Mouse (Mus musculus): ENCODE measurements around the gene Jsrp1. TPM values are rescaled to one million over a fixed set of nuclear protein-coding genes. Genes with fewer than 3 reads are reported as not detected.
"Not testable (repeated sequence)": the region's sequence is repeated elsewhere in the genome, so short reads cannot be mapped to it uniquely, and the experiment has no call there.

The Jsrp1 gene
- total RNA-seq, 2 experiments from 2014 or later = not detected

DNA sequence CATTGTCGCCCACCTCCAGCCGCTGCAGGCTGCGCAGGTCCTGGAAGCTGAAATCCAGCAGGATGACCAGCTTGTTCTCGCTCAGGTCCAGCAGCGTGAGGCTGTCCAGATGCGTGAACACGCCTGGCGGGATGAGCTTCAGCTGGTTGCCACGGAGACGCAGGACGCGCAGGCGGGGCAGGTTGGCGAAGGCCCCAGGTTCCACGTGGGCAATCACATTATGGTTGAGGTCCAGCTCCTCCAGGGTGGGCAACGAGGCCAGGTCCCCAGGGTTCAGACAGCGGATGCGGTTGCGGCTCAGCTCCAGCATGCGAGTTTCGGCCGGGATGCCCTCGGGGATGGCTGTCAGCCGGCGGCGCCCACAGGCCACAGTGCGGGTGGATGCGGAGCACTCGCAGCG lies 22.3 kb upstream of the Jsrp1 start:
- no peak for ATAC-seq (replicated peaks; ENCODE audit: poor library complexity)

DNA sequence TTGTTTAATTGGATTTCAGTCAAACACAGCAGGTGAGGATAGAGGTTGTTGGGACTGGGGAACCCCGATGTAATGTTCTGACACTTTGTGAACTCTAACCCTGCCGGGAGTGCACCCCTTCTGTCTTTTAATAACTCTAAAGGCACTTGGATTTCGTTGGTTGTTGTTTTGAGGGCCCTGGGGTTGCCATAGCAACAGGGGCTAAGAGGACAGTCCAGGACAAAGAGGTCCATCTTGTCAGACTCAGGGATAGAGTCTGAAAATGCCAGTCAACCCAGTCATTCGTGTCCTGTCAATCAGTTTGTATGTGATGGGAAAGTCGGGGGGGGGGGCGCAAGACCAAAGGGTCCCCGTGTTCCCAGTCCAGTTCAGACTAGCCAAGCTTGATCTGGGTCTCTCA lies 19.5 kb upstream of the Jsrp1 start:
- no peak for ATAC-seq (replicated peaks; ENCODE audit: poor library complexity)

DNA sequence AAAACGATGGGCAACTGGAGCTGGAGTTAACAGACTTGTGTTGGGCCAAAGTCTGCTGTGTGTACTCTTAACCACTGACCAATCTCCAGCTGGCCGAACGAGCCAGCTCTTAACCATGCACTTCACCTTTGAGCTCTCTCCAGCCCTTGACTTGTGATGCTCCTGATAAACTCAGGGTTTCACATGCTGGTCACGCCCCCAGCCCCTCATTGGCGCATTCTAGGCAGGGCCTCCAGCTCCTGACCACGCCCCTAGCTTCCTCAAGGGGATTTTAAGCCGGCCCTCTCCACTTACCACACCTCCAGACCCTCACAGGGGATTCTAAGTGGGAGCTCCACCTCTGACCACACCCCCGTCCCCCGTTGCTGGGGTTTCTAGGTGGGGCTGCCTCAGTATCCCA lies 17.8 kb upstream of the Jsrp1 start:
- peak; percentile 33 for ATAC-seq (replicated peaks; ENCODE audit: poor library complexity)

DNA sequence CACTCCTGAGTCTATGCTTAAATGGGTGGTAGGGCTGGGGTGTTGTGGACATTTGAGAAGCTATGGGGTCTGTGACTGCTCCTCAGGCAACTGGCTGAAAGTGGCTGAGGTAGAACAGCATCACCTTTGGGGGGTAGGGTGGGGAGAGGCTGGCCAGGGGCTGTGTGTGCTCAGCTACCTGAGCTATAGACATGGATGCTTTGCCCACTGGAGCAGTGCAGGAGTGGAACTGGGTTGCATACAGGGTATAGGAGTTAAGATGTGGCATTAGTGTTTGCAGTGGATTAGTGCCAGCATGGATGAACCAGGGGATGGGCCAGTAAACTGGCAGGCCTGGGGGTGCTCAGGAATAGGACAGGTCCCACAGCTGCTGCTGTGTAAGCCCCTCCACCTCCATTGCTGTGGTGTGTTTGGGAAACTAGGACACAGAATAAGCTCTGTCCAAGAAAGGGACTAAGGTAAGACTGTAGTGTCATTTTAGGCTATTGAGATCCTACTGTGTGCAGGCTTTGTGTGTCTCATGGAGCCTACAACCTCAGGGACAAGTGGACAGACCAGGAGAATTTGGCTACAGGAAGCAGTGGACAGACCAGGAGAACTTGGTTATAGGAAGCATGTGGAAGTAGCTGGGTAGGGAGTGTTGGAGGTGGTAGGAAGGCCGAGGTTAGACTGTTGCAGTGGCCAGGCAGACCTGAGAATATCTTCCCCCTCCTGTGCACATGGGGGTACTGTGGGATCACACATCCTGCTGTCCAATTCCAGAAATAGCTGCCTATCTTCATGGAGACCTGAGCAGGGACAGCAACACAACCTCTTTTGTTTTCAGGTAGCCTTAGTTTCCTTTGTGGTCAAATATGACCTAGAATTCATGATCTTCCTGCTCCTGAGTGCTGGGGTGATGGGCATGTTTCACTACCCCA lies 16.3 kb upstream of the Jsrp1 start:
- no peak for ATAC-seq (replicated peaks; ENCODE audit: poor library complexity)

DNA sequence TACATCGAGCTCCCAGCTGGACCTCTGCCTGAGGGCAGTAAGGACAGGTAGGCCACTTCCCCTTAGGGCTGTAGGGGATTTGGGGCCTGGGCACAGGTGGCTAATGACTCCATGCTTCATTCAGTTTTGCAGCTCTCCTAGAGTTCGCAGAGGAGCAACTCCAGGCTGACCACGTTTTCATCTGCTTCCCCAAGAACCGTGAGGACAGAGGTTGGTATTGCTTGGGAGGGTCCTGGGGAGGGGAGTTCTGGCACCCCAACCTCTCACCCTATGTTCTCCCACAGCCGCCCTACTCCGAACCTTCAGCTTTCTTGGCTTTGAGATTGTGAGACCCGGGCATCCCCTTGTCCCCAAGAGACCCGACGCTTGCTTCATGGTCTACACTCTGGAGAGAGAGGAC lies 15.3 kb upstream of the Jsrp1 start:
- not testable (repeated sequence) for ATAC-seq (replicated peaks; ENCODE audit: poor library complexity)

DNA sequence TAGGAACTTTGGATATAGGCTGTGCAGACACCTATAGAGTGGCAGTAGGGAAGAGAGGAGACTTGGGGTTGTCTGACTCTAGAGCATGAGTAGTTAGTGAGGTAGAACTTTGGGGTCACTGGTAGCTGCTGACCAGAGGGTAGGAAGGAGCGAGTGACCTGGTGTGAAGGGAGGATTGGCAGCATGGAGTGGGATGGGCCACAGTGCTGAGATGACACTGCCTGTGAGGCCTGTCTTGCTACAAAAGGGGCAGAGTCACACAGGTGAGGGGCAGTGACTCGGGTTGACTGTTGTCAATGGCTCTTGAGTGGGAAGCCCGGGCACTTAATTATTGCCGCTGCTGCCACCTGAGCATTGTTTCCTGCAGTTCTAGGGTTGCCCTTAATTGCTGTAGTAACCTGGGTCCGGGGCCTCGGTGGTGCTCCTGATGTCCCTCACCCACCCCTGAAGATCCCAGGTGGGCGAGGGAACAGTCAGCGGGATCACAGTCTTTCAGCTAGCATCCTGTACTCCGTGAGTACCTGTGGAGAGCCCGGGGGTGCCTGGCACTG lies 14.6 kb upstream of the Jsrp1 start:
- ATAC-seq (replicated peaks; ENCODE audit: poor library complexity) = no peak

DNA sequence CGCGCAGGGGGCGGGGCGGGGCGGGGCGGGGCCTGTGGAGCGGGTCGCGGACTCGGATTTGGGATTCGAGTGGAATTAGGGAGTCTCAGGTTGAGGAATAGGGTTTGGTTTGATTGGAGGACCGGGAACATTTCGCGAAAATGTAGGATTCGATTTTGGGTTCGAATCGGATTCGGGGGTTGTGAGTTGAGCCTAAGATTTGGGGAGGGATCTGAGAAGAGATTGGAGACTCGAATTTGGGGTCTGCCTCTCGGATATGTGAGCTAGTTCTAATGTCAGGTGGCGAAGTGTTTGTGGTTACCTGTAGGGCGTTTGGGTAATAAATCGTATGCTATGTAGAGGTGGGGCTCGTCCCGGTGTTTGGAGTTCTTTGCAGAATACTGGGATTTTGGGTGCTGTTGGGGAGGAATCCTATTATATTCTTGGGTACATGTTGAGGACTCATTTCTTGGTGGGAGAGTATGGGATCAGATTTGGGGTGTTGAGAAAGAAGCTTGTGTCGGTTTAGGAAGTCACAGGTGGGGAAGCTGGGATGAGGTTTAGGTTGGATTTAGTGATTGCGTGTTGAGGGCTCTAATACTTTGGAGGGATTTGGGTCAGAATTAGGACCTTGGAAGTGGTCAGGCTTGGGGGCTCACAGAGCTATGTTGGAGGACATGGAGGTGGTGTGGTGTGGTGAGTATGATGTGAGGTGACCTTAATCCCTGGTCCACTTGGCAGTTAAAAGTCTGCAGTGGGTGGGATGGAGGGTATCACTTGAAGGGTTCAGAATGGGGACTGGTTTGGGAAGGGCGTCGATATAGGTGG lies 14.0 kb upstream of the Jsrp1 start:
- ATAC-seq (replicated peaks; ENCODE audit: poor library complexity) = no peak

DNA sequence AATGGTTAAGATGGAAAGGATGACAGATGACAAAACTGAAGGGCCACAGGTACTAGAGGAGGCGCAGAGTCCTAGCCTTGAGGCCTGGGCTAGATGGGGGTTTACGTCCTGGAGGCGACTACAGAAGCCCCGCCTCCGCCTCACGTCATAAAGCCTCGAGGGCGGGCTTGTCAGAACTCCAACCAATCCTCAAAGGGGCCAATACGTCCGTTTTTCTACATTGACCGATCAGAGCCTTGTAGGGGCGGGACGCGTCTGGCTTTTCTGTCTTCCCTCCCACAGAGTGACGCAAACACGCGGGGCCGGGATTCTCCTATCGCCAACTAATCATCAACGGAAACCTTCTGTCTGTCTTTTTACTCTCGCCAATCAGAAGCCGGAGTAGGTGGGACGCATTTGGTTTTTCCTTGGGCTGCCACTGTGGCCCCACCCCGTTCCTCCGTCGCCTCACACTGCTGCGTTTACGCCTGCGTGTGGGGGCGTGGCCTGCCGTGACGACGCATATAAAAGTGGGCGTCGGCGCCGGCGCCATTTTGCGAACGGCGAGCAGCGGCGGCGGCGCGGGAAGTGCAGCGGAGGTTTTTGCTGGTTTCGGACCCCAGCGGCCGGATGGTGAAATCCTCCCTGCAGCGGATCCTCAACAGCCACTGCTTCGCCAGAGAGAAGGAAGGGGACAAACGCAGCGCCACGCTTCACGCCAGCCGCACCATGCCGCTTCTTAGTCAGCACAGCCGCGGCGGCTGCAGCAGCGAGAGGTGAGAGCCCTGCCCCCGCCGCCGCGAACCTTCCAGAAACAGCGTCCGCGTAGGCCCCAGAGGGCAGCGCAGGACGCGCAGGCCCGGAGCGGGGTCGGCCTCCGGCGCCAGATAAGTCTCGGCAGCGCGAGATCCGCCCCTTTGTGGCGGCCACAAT lies 13.1 kb upstream of the Jsrp1 start, which contains the start of gene Oaz1:
TSS of gene Oaz1 (plus strand) at position 506 of the 912 bp plus-strand sequence.
- peak; percentile 81 for ATAC-seq (replicated peaks; ENCODE audit: poor library complexity)

DNA sequence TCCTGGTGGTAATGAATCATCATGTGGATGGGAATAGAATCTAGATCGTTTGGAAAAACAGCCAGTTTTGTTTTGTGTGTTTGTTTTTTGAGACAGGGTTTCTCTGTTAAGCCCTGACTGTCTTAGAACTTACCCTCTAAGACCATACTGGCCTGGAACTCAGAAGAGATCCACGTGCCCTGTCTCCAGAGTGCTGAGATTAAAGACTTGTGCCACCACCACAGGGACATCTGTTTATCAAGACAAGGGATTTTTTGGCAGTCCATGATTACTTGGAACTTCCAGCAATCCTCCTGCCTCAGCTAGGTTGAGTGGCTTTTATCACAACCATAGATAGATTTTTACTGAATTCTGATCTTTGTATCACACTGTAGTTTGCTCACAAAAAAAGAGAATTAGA lies 11.5 kb upstream of the Jsrp1 start:
- ATAC-seq (replicated peaks; ENCODE audit: poor library complexity) = no peak

DNA sequence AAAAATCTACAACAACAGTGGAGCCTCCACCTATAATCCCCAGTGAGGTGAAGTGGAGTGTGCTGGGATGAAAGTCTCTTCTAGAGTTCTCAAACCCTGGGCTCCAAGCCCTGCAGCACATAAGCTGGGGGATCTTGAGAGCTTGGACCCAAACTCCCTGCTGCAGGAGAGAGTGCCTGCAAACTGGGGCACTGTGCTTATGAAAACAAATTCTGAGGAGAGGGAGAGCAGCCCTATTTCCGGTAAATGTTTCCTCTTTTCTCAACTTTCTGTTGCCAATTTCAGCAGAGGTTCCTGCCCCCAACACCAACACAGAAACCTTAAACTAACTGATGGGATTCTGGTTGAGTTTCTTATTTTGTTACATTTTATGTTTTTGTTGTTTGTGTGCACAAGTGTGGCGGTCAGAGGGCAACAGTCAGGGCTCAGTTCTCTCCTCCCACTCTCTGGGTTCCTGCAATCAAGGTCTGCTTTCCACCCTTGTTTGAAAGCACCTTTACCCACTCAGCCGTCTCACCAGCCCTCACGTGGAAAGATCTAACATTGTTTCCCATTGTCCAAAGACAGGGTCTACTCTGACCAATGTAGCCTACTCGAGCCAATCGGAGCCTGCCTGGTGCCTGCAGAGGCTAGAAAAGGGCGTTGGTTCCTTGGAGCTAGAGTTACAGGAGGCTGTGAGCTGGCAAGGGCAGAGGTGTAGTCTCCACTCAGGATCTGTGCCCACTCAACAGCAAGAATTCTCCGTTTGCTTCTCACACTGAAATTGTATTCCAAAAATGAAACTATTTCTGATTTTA lies 10.7 kb upstream of the Jsrp1 start:
- no peak for ATAC-seq (replicated peaks; ENCODE audit: poor library complexity)

DNA sequence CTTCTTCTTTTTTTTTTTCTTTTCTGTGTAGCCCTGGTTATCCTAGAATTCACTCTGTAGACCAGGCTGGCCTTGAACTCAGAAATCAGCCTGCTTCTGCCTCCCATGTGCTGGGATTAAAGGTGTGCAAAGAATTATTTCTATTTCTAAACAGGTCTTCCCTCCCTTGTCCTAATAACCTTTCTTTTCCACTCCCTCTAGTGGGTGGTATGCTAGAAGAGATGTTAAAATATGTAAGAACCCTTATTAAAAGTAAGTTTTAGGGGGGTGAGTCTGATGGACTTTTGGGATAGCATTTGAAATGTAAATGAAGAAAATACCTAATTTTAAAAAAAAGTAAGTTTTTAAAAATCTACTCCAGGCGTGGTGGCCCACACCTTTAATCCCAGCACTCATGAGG lies 10.0 kb upstream of the Jsrp1 start:
- no peak for ATAC-seq (replicated peaks; ENCODE audit: poor library complexity)

DNA sequence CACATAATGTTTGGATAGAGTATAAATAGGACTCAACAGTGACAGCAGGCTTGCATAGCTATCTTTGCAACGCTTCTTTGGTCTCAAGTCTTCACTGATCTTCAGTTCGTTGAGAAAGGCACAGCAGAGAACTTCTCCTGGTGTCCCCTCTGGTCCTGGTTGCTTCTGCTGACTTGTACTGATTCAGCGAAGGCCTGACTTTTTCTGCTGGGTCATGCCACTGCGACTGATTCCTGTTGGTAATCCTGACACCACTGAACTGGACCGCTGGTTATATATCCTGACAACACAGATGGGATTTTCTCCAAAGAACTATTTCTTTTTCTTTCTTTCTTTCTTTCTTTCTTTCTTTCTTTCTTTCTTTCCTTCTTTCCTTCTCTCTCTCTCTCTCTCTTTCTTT lies 9.2 kb upstream of the Jsrp1 start:
- ATAC-seq (replicated peaks; ENCODE audit: poor library complexity) = no peak

DNA sequence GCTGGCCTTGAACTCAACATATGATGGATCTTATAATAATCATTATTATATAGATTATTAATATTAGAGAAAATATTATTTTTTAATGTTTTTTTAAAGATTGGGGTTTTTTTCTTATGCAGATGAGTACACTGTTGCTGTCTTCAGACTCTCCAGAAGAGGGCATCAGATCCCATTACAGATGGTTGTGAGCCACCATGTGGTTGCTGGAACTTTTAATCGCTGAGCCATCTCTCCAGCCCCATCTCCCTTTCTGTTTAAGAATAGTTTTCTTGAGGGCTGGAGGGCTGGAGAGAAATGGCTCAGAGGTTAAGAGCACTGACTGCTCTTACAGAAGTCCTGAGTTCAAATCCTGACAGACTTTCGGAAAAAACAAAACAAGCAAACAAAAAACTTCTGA lies 8.7 kb upstream of the Jsrp1 start:
- ATAC-seq (replicated peaks; ENCODE audit: poor library complexity) = no peak

DNA sequence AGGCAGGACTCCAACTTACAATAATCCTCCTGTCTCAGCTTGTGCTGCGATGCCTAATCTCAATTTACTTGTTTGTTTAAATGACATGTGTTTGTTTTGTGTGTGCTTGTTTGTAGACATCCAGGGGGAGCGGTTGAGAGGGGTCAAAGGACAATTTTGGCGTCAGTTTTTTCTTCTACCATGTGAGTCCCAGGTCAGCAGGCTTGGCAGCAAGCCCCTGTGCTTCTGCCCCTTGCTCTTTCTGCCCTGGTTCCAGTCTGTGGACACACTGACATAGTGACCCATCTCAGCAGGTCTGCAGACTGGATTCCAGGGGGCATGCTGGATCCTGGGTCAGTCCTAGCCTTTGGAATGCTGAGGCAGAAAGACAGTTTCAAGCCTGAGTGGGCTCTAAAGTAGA lies 6.1 kb upstream of the Jsrp1 start:
- ATAC-seq (replicated peaks; ENCODE audit: poor library complexity) = no peak

DNA sequence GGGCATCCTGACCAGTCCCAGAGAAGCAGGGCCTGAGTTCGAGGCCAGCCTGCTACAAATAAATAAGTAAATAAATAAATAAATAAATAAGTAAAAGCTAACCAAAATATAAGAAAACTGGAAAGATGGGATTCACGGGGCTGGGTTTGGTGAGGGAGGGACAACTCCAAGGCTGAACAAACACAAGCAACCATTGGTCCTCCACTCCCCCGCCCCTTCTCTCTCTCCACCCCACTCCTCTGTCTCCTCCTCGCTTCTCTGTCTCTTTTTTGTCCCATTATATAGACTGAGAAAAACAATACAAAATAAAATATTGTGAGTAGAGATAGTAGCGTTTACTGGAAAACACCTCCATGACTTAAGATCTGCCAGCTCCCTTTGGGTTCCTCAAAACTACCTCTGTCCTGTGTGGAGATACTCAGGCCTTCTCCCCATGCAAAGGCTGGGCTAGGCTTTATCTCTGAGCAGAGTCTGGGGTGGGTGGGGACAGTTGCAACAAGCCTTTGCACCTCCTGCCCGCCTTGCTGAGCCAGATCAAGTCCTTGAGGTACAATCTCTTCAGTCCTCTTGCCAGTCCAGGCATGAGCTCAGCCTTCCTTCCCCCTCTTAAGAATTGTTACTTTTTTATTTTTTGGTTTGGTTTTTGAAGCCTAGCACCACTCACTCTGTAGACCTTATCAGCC lies 5.4 kb upstream of the Jsrp1 start:
- ATAC-seq (replicated peaks; ENCODE audit: poor library complexity) = peak; percentile 96

DNA sequence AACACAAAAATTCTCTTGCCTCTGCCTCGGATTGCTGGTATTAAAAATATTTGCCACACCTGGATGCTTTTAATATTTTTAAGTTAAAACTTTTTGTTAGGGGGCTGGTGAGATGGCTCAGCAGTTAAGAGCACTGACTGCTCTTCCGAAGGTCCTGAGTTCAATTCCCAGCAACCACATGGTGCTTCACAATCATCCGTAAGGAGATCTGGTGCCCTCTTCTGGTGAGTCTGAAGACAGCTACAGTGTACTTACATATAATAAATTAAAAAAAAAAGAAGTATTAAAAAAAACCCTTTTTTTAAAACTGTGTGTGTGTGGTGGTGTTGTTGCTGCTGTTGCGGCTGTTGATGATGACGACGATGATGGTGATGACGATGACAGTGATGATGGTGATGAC lies 4.7 kb upstream of the Jsrp1 start:
- not testable (repeated sequence) for ATAC-seq (replicated peaks; ENCODE audit: poor library complexity)

DNA sequence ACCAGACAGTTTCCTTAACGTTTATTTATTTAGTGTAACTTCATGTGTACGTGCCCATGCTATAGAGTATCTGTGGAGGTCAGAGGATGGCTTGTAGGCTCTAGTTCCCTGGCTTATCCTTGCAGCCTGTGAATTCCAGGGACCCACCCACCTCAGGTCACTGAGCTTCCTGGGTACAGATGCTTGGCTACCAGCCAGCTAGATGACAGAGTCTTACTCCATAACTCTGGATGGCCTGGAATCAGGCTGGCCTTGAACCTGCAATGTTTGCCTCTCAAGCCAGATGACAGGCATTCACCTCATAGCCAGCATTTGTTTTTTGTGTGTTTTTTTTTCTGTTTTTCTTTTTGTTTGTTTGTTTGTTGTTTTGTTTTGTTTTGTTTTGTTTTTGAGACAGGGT lies 3.9 kb upstream of the Jsrp1 start:
- ATAC-seq (replicated peaks; ENCODE audit: poor library complexity) = no peak

DNA sequence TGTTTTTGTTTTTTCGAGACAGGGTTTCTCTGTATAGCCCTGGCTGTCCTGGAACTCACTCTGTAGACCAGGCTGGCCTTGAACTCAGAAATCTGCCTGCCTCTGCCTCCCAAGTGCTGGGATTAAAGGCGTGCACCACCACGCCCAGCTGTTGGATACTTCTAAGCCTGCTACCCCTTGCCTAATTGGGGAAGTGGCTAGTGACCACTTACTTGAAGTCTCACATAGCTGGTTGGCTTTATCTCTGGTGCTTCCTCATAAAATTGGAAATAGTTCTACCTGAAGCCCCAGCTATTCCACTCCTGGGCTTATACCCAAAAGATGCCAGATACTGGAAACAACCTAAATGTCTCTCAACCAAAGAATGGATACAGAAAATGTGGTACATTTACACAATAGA lies 3.0 kb upstream of the Jsrp1 start:
- ATAC-seq (replicated peaks; ENCODE audit: poor library complexity) = not testable (repeated sequence)

DNA sequence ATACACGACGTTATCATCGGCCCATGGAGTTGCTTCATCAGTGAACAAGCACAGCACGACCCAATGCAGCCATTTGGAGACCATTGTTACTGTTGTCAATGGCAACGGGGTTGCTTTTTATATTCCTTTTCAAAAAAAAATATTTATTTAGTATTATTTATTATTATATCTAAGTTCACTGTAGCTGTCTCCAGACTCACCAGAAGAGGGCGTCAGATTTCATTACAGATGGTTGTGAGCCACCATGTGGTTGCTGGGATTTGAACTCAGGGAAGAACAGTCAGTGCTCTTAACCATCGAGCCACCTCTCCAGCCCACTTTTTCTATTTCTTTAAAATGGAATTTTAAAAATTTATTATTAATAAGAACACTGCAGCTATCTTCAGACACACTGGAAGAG lies 1.5 kb upstream of the Jsrp1 start:
- no peak for ATAC-seq (replicated peaks; ENCODE audit: poor library complexity)
